Mouse (Mus musculus) heart, postnatal 0 days (tissue): ENCODE data around the gene AU040320.

Experiments used
- CTCF ChIP-seq: IDR thresholded peaks from 2 replicates; pipeline ENCODE4 v1.5.1; 2016; ENCODE audit warnings: antibody characterized with exemption, control low read depth, low read depth
- EP300 ChIP-seq: IDR thresholded peaks from 2 replicates; pipeline ENCODE4 v1.6.1; 2016; ENCODE audit warnings: antibody characterized with exemption, low read depth

DNA sequence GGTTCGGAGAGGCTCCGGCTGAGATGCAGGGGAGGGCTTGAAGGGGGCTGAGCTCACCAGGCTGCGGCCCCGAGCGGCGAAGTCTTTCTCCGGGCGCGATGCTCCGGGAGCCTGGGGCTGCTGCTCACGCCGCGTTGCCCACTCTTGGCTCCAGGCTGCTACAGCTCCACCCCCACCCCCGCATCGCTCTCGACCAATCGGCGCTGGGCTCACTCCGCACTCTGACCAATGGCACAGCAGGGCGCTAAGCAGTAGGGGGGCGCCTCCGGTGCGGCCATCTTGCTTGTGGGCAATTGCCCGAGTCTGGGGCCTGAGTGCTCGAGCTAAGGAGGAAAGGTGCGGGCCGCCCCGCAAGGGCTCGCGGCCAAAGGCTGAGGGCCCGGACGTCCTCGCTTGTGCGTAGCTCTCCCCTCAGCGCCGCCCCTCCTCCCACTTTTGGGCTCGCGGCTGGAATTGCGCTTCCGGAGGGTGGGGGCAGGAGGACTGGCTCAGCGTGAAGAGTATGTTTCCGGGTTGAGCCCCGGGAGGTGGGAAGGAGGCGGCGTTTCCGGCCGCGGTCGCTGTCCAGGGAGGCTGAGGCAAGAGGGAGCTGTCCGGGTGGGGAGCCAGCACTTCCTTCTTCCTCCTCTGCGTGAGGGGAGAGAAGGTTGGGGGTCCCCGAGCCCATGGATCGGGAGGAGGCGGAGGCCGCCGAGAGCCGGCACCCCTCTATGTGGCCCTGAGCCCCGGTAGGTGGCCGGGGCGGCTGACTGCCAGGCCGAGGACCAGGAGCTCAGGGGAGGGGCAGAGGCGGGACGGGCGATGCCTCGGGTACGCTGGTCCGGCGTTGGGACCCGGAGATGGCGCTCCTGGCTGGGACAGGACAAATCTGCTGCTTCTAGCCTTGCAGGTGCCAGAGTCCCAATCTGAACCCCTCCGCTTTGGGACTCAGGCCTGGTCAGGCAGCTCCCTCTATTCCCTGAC is at the start of gene AU040320, which contains the start of gene Ncdn:
- TF ChIP-seq CTCF, result no peak
- TF ChIP-seq EP300, result peak; percentile 94
